15 mouse cellular contexts compared by ENCODE assay signal in the genomic region with DNA sequence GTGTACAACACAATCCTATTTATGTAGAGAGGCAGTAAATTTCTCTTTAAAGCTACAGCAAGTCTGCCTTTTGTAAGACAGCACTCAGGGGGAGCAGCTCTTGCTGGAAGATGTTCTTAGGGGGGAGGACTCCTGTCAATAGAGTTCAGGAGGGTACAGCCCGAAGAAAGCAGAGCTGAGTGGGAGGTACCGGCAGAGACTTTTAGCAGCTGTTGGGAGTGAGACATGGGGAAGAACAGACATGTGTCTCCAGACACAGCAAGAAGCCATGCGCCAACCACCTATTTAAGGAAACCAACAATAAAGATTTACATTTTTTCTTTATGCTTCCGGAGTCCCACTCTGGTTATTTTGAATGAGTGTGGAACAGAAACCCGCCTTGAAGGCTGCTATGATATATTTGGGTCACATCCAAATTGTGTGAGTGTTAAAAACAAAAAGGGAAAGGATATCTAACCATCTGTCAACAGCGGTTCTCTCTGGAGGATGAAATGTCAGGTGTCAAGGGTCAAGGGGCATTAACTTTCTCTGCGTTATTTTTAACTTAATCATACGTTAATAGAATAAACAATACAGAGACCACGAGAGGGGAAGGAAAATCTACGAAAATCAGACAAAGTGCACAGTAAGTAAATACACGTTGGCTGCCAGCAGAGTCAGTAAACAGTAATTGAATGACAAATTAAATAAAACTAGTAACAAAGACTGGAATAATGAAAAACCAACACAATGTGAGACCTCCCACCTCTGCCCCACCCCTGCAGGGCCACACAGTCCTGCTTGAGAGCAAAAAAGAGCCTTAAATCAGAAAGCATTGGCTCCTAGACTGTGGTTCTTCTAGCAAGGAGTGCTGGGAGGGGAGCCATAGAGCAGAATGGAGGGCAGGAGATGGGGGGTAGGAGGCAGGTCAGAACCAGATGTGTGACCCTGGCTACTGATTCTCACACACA.
A peak's percentile ranks its signal among the peaks of the same experiment; 100 is the strongest.
DNase-seq lines count a peak whose midpoint lies in the region; ATAC-seq and TF ChIP-seq lines count a peak whose summit lies in the region.
"Had no signal": no experiment of that assay in that cellular context is flagged by ENCODE, and none has a peak within 500 bp of the region (broad histone marks: within the 10 kb centered on the region; RNA-seq: fewer than 3 reads in every experiment).

No protein-coding gene starts in this region.

- H3K79me2 ChIP-seq in liver, adult 2 months (ENCODE audit: control insufficient read depth, insufficient read depth, low read length), result no peaks in the 10 kb centered on the region

- DNase-seq in hindbrain, embryonic 10.5 days (ENCODE audit: low spot score), result no peak
- DNase-seq in hindbrain, embryonic 14.5 days (ENCODE audit: low spot score), result no peak
- peak; percentile 11 for DNase-seq in liver, adult 2 months (ENCODE audit: extremely low read depth, low read depth, low spot score)
- DNase-seq in liver, postnatal 0 days, result no peak
- no peak for DNase-seq in stomach, postnatal 0 days (ENCODE audit: low spot score)
- no peak for DNase-seq in limb, embryonic 10.5 days (ENCODE audit: low spot score)
- DNase-seq: adrenal gland, adult 2 months; cerebellum, adult 9-11 months; heart, adult 11 months; kidney, adult 2 months; left cerebral cortex, postnatal 4 days; lung, postnatal 10 days; thymus, postnatal 36 days had no signal

- peaks cover 55% of the 10 kb centered on the region for H3K27me3 ChIP-seq in hindbrain, embryonic 10.5 days (ENCODE audit: insufficient read depth, poor library complexity, severe bottlenecking)
- H3K27me3 ChIP-seq in hindbrain, embryonic 14.5 days (ENCODE audit: control insufficient read depth, insufficient read depth, low read length), result peaks cover 9% of the 10 kb centered on the region; the same call in 1 of the 2 replicates
- no peaks in the 10 kb centered on the region for H3K27me3 ChIP-seq in liver, adult 2 months (ENCODE audit: control insufficient read depth, insufficient read depth, low read length)
- no peaks in the 10 kb centered on the region for H3K27me3 ChIP-seq in liver, postnatal 0 days (ENCODE audit: insufficient read depth, low read length)
- H3K27me3 ChIP-seq in stomach, embryonic 14.5 days (ENCODE audit: control insufficient read depth, insufficient read depth, low read length), result no peaks in the 10 kb centered on the region
- no peaks in the 10 kb centered on the region for H3K27me3 ChIP-seq in stomach, postnatal 0 days (ENCODE audit: control insufficient read depth, insufficient read depth, low read length)
- peaks cover 32% of the 10 kb centered on the region for H3K27me3 ChIP-seq in limb, embryonic 10.5 days (ENCODE audit: low read depth, poor library complexity, severe bottlenecking)

- H3K27ac ChIP-seq in hindbrain, embryonic 10.5 days, result peak overlapping the region; percentile 57; the same call in 1 of the 2 replicates
- H3K27ac ChIP-seq in hindbrain, embryonic 14.5 days, result no peak overlapping the region
- H3K27ac ChIP-seq in liver, adult 2 months (replicated peaks; ENCODE audit: insufficient read depth, low read depth, low read length), result no peak overlapping the region
- H3K27ac ChIP-seq in liver, postnatal 0 days (ENCODE audit: low read depth), result no peak overlapping the region
- no peak overlapping the region for H3K27ac ChIP-seq in stomach, embryonic 14.5 days (ENCODE audit: low read length)
- no peak overlapping the region for H3K27ac ChIP-seq in stomach, postnatal 0 days (replicated peaks)
- H3K27ac ChIP-seq in limb, embryonic 10.5 days, result no peak overlapping the region

- no peak for TF ChIP-seq POLR2A in liver, adult 2 months (IDR thresholded peaks at IDR 0.05; ENCODE audit: extremely low read depth, insufficient read depth, low read length)

- H3K4me1 ChIP-seq in hindbrain, embryonic 10.5 days (replicated peaks), result peaks cover 32% of the 10 kb centered on the region
- no peaks in the 10 kb centered on the region for H3K4me1 ChIP-seq in hindbrain, embryonic 14.5 days (replicated peaks; ENCODE audit: control insufficient read depth, insufficient read depth, low read length)
- H3K4me1 ChIP-seq in liver, adult 2 months (ENCODE audit: control insufficient read depth, insufficient read depth, low read length), result no peaks in the 10 kb centered on the region
- H3K4me1 ChIP-seq in liver, postnatal 0 days (ENCODE audit: insufficient read depth), result peaks cover 4% of the 10 kb centered on the region; the same call in 1 of the 2 replicates
- H3K4me1 ChIP-seq in stomach, embryonic 14.5 days (ENCODE audit: control insufficient read depth, insufficient read depth, low read length), result peaks cover 20% of the 10 kb centered on the region; the same call in 1 of the 2 replicates
- no peaks in the 10 kb centered on the region for H3K4me1 ChIP-seq in stomach, postnatal 0 days (replicated peaks; ENCODE audit: control insufficient read depth, insufficient read depth)
- peaks cover 8% of the 10 kb centered on the region for H3K4me1 ChIP-seq in limb, embryonic 10.5 days

- H3K4me3 ChIP-seq in hindbrain, embryonic 10.5 days, result no peak overlapping the region
- H3K4me3 ChIP-seq in hindbrain, embryonic 14.5 days (replicated peaks; ENCODE audit: low read length), result no peak overlapping the region
- no peak overlapping the region for H3K4me3 ChIP-seq in liver, adult 2 months (ENCODE audit: insufficient read depth, low read depth, low read length)
- H3K4me3 ChIP-seq in liver, postnatal 0 days (ENCODE audit: low read depth, low read length), result no peak overlapping the region
- H3K4me3 ChIP-seq in stomach, embryonic 14.5 days (ENCODE audit: low read depth, low read length), result no peak overlapping the region
- H3K4me3 ChIP-seq in stomach, postnatal 0 days (ENCODE audit: low read depth, low read length), result no peak overlapping the region
- H3K4me3 ChIP-seq in limb, embryonic 10.5 days, result no peak overlapping the region

- no peak overlapping the region for H3K9ac ChIP-seq in hindbrain, embryonic 14.5 days
- no peak overlapping the region for H3K9ac ChIP-seq in liver, adult 2 months (ENCODE audit: low read depth, low read length)
- H3K9ac ChIP-seq in liver, postnatal 0 days (replicated peaks), result no peak overlapping the region
- no peak overlapping the region for H3K9ac ChIP-seq in stomach, embryonic 14.5 days (replicated peaks; ENCODE audit: low read depth, low read length)
- no peak overlapping the region for H3K9ac ChIP-seq in stomach, postnatal 0 days (ENCODE audit: low read length)

- no peak overlapping the region for H3K4me2 ChIP-seq in hindbrain, embryonic 14.5 days (replicated peaks)
- H3K4me2 ChIP-seq in liver, postnatal 0 days (ENCODE audit: low read depth, low read length), result no peak overlapping the region
- no peak overlapping the region; the same call in 1 of the 2 replicates for H3K4me2 ChIP-seq in stomach, embryonic 14.5 days (replicated peaks; ENCODE audit: low read depth, low read length)
- H3K4me2 ChIP-seq in stomach, postnatal 0 days (replicated peaks; ENCODE audit: low read depth), result no peak overlapping the region
- H3K4me2 ChIP-seq: liver, embryonic 11.5 days had no signal

- no peaks in the 10 kb centered on the region for H3K36me3 ChIP-seq in hindbrain, embryonic 10.5 days
- no peaks in the 10 kb centered on the region for H3K36me3 ChIP-seq in hindbrain, embryonic 14.5 days (replicated peaks; ENCODE audit: control insufficient read depth, insufficient read depth)
- H3K36me3 ChIP-seq in liver, adult 2 months (ENCODE audit: control insufficient read depth, insufficient read depth, low read length), result no peaks in the 10 kb centered on the region
- no peaks in the 10 kb centered on the region for H3K36me3 ChIP-seq in liver, postnatal 0 days (replicated peaks; ENCODE audit: insufficient read depth, low read length)
- H3K36me3 ChIP-seq in stomach, embryonic 14.5 days (ENCODE audit: control insufficient read depth, insufficient read depth, low read length), result no peaks in the 10 kb centered on the region
- no peaks in the 10 kb centered on the region for H3K36me3 ChIP-seq in stomach, postnatal 0 days (ENCODE audit: control insufficient read depth, insufficient read depth, low read length)
- no peaks in the 10 kb centered on the region for H3K36me3 ChIP-seq in limb, embryonic 10.5 days

- 25% methylated on average over 11 of the region's 11 CpGs for WGBS in hindbrain, embryonic 10.5 days
- WGBS in hindbrain, embryonic 14.5 days, result 30% methylated on average over 11 of the region's 11 CpGs
- WGBS in liver, adult 2 months, result 29% methylated on average over 11 of the region's 11 CpGs
- 53% methylated on average over 11 of the region's 11 CpGs for WGBS in liver, postnatal 0 days (ENCODE audit: insufficient replicate concordance)
- 8% methylated on average over 11 of the region's 11 CpGs for WGBS in stomach, embryonic 14.5 days
- 16% methylated on average over 11 of the region's 11 CpGs for WGBS in stomach, postnatal 0 days
- 71% methylated on average over 11 of the region's 11 CpGs for WGBS in limb, embryonic 10.5 days

- H3K9me3 ChIP-seq in hindbrain, embryonic 10.5 days, result no peaks in the 10 kb centered on the region
- H3K9me3 ChIP-seq in hindbrain, embryonic 14.5 days (ENCODE audit: control insufficient read depth, low read length), result no peaks in the 10 kb centered on the region
- no peaks in the 10 kb centered on the region for H3K9me3 ChIP-seq in liver, postnatal 0 days (ENCODE audit: low read length)
- no peaks in the 10 kb centered on the region for H3K9me3 ChIP-seq in stomach, embryonic 14.5 days (ENCODE audit: control insufficient read depth, low read depth, low read length)
- no peaks in the 10 kb centered on the region for H3K9me3 ChIP-seq in stomach, postnatal 0 days (ENCODE audit: control insufficient read depth, low read length)
- no peaks in the 10 kb centered on the region for H3K9me3 ChIP-seq in limb, embryonic 10.5 days (replicated peaks)

- TF ChIP-seq CTCF in liver, adult 2 months (IDR thresholded peaks at IDR 0.05; ENCODE audit: low read depth, low read length), result no peak
- no peak for TF ChIP-seq CTCF in liver, postnatal 0 days (IDR thresholded peaks at IDR 0.05; ENCODE audit: low read depth)
- TF ChIP-seq CTCF in stomach, postnatal 0 days (IDR thresholded peaks at IDR 0.05; ENCODE audit: low read depth), result no peak

- TF ChIP-seq EP300 in liver, postnatal 0 days (IDR thresholded peaks at IDR 0.05; ENCODE audit: low read depth), result no peak
- no peak for TF ChIP-seq EP300 in stomach, postnatal 0 days (optimal IDR thresholded peaks at IDR 0.05)

- ATAC-seq in hindbrain, embryonic 14.5 days (ENCODE audit: low FRiP score), result no peak
- ATAC-seq in liver, postnatal 0 days, result no peak
- ATAC-seq in stomach, embryonic 14.5 days (ENCODE audit: insufficient number of reproducible peaks, insufficient read depth, low FRiP score, low read depth), result peak; percentile 59
- ATAC-seq in stomach, postnatal 0 days (ENCODE audit: low FRiP score, low TSS enrichment), result no peak
